ENCODE assay signal across 11 mouse cellular contexts in genomic region chr12:108240401-108240890, GRCm38 (mm10). TPM values are rescaled to one million over a fixed set of nuclear protein-coding genes. Genes with fewer than 3 reads are reported as not detected.
A peak's percentile ranks its signal among the peaks of the same experiment; 100 is the strongest.
DNase-seq lines count a peak whose midpoint lies in the region; ATAC-seq and TF ChIP-seq lines count a peak whose summit lies in the region.
"Had no signal": no experiment of that assay in that cellular context is flagged by ENCODE, and none has a peak within 500 bp of the region (broad histone marks: within the 10 kb centered on the region; RNA-seq: fewer than 3 reads in every experiment).

No protein-coding gene starts in this region.

- H3K36me3 ChIP-seq in intestine, embryonic 15.5 days, result no peaks in the 10 kb centered on the region
- H3K36me3 ChIP-seq in intestine, embryonic 16.5 days (ENCODE audit: control insufficient read depth, insufficient read depth, low read length), result no peaks in the 10 kb centered on the region
- H3K36me3 ChIP-seq in hindbrain, embryonic 11.5 days (ENCODE audit: control insufficient read depth, insufficient read depth, low read length), result no peaks in the 10 kb centered on the region
- no peaks in the 10 kb centered on the region for H3K36me3 ChIP-seq in midbrain, embryonic 11.5 days (ENCODE audit: control insufficient read depth, insufficient read depth, low read length)
- no peaks in the 10 kb centered on the region for H3K36me3 ChIP-seq in stomach, postnatal 0 days (ENCODE audit: control insufficient read depth, insufficient read depth, low read length)
- H3K36me3 ChIP-seq: liver, embryonic 15.5 days had no signal

- no peaks in the 10 kb centered on the region for H3K27me3 ChIP-seq in intestine, embryonic 15.5 days (replicated peaks)
- H3K27me3 ChIP-seq in intestine, embryonic 16.5 days (replicated peaks; ENCODE audit: control insufficient read depth, insufficient read depth, low read length), result no peaks in the 10 kb centered on the region
- no peaks in the 10 kb centered on the region for H3K27me3 ChIP-seq in hindbrain, embryonic 11.5 days (ENCODE audit: control insufficient read depth, insufficient read depth, low read length)
- H3K27me3 ChIP-seq in midbrain, embryonic 11.5 days (ENCODE audit: control insufficient read depth, insufficient read depth, low read length), result no peaks in the 10 kb centered on the region
- no peaks in the 10 kb centered on the region for H3K27me3 ChIP-seq in stomach, postnatal 0 days (ENCODE audit: control insufficient read depth, insufficient read depth, low read length)
- H3K27me3 ChIP-seq: liver, embryonic 15.5 days had no signal

- 65% methylated on average over 13 of the region's 13 CpGs for WGBS in intestine, embryonic 15.5 days
- WGBS in intestine, embryonic 16.5 days, result 69% methylated on average over 13 of the region's 13 CpGs
- WGBS in hindbrain, embryonic 11.5 days, result 61% methylated on average over 13 of the region's 13 CpGs
- 71% methylated on average over 13 of the region's 13 CpGs for WGBS in midbrain, embryonic 11.5 days
- WGBS in stomach, postnatal 0 days, result 71% methylated on average over 13 of the region's 13 CpGs

- DNase-seq in hindbrain, embryonic 11.5 days (ENCODE audit: low spot score), result peak; percentile 46
- peak; percentile 92 for DNase-seq in midbrain, embryonic 11.5 days (ENCODE audit: low spot score, missing footprints)
- DNase-seq in stomach, postnatal 0 days (ENCODE audit: low spot score), result no peak
- no peak for DNase-seq in gastrocnemius, postnatal 14 days
- DNase-seq in heart, postnatal 4 days, result no peak
- DNase-seq: thymus, postnatal 4 days had no signal

- no peaks in the 10 kb centered on the region for H3K9me3 ChIP-seq in intestine, embryonic 15.5 days
- H3K9me3 ChIP-seq in intestine, embryonic 16.5 days (ENCODE audit: control insufficient read depth, low read length), result no peaks in the 10 kb centered on the region
- no peaks in the 10 kb centered on the region for H3K9me3 ChIP-seq in hindbrain, embryonic 11.5 days (ENCODE audit: control insufficient read depth, low read length)
- no peaks in the 10 kb centered on the region for H3K9me3 ChIP-seq in midbrain, embryonic 11.5 days (ENCODE audit: control insufficient read depth, low read length)
- no peaks in the 10 kb centered on the region for H3K9me3 ChIP-seq in stomach, postnatal 0 days (ENCODE audit: control insufficient read depth, low read length)
- H3K9me3 ChIP-seq: liver, embryonic 15.5 days had no signal

- no peak overlapping the region for H3K4me3 ChIP-seq in intestine, embryonic 15.5 days (replicated peaks)
- no peak overlapping the region for H3K4me3 ChIP-seq in intestine, embryonic 16.5 days (ENCODE audit: low read length)
- no peak overlapping the region for H3K4me3 ChIP-seq in hindbrain, embryonic 11.5 days (ENCODE audit: low read depth, low read length)
- no peak overlapping the region for H3K4me3 ChIP-seq in midbrain, embryonic 11.5 days (ENCODE audit: low read depth, low read length)
- H3K4me3 ChIP-seq in stomach, postnatal 0 days (ENCODE audit: low read depth, low read length), result no peak overlapping the region
- H3K4me3 ChIP-seq: erythroblast, embryonic 14.5 days; liver, embryonic 15.5 days had no signal

- intact Hi-C loops in gastrocnemius, postnatal 14 days (cut with DNase I; ENCODE audit: low total_unique reads), result no loop called here

- ATAC-seq in intestine, embryonic 15.5 days, result no peak
- ATAC-seq in intestine, embryonic 16.5 days, result no peak
- ATAC-seq in hindbrain, embryonic 11.5 days (ENCODE audit: low FRiP score), result no peak
- 0 out of 2 replicates have a peak, but pooled peaks have one; percentile 8 for ATAC-seq in midbrain, embryonic 11.5 days (ENCODE audit: low FRiP score)
- ATAC-seq in stomach, postnatal 0 days (ENCODE audit: low FRiP score, low TSS enrichment), result no peak
- no peak for ATAC-seq in erythroid progenitor cell, adult 5-6 weeks (replicated peaks; ENCODE audit: low FRiP score, poor library complexity, severe bottlenecking)

- H3K4me2 ChIP-seq in intestine, embryonic 15.5 days (replicated peaks), result no peak overlapping the region
- no peak overlapping the region for H3K4me2 ChIP-seq in intestine, embryonic 16.5 days (ENCODE audit: low read depth, low read length)
- peak overlapping the region; percentile 31 for H3K4me2 ChIP-seq in hindbrain, embryonic 11.5 days (replicated peaks; ENCODE audit: low read depth, low read length)
- H3K4me2 ChIP-seq in midbrain, embryonic 11.5 days, result peak overlapping the region; percentile 25
- no peak overlapping the region for H3K4me2 ChIP-seq in stomach, postnatal 0 days (replicated peaks; ENCODE audit: low read depth)
- H3K4me2 ChIP-seq: liver, embryonic 15.5 days had no signal

- no peak overlapping the region for H3K9ac ChIP-seq in intestine, embryonic 15.5 days
- H3K9ac ChIP-seq in intestine, embryonic 16.5 days (ENCODE audit: low read depth, low read length), result no peak overlapping the region
- H3K9ac ChIP-seq in hindbrain, embryonic 11.5 days (ENCODE audit: low read depth, low read length), result peak overlapping the region; percentile 52
- peak overlapping the region; percentile 53 for H3K9ac ChIP-seq in midbrain, embryonic 11.5 days (ENCODE audit: low read length)
- no peak overlapping the region for H3K9ac ChIP-seq in stomach, postnatal 0 days (ENCODE audit: low read length)
- H3K9ac ChIP-seq: liver, embryonic 15.5 days had no signal

- TF ChIP-seq EP300 in stomach, postnatal 0 days (optimal IDR thresholded peaks at IDR 0.05), result no peak

- H3K4me1 ChIP-seq in intestine, embryonic 15.5 days (replicated peaks), result peaks cover 73% of the 10 kb centered on the region
- peaks cover 83% of the 10 kb centered on the region for H3K4me1 ChIP-seq in intestine, embryonic 16.5 days (ENCODE audit: control insufficient read depth, insufficient read depth, low read length)
- peaks cover 71% of the 10 kb centered on the region for H3K4me1 ChIP-seq in hindbrain, embryonic 11.5 days (replicated peaks; ENCODE audit: control insufficient read depth, insufficient read depth, low read length)
- H3K4me1 ChIP-seq in midbrain, embryonic 11.5 days (ENCODE audit: control insufficient read depth, insufficient read depth, low read length), result peaks cover 74% of the 10 kb centered on the region
- H3K4me1 ChIP-seq in stomach, postnatal 0 days (replicated peaks; ENCODE audit: control insufficient read depth, insufficient read depth), result peaks cover 12% of the 10 kb centered on the region

- no peak for TF ChIP-seq CTCF in stomach, postnatal 0 days (IDR thresholded peaks at IDR 0.05; ENCODE audit: low read depth)

- H3K27ac ChIP-seq in intestine, embryonic 15.5 days, result 0 out of 2 replicates have a peak overlapping the region, but pooled peaks have one; percentile 29
- H3K27ac ChIP-seq in intestine, embryonic 16.5 days (ENCODE audit: low read length), result no peak overlapping the region
- peak overlapping the region; percentile 93 for H3K27ac ChIP-seq in hindbrain, embryonic 11.5 days (ENCODE audit: low read depth, low read length)
- H3K27ac ChIP-seq in midbrain, embryonic 11.5 days (ENCODE audit: low read depth, low read length), result peak overlapping the region; percentile 89
- 0 out of 2 replicates have a peak overlapping the region, but pooled peaks have one; percentile 24 for H3K27ac ChIP-seq in stomach, postnatal 0 days (replicated peaks)
- H3K27ac ChIP-seq: liver, embryonic 15.5 days had no signal

RNA-seq across cellular contexts. Expression of gene Ccdc85c, which starts 34.8 kb away (rescaled TPM):
- 8.7 and 9.3 TPM in 2 replicates for polyA plus RNA-seq in intestine, embryonic 15.5 days (2015; fragmentation: Nextera tagmentation; extraction: Ambion mirVana)
- 4.8 and 7.1 TPM in 2 replicates for polyA plus RNA-seq in intestine, embryonic 16.5 days (2015; fragmentation: Nextera tagmentation; extraction: Ambion mirVana)
- 17.2 and 17.8 TPM in 2 replicates for polyA plus RNA-seq in hindbrain, embryonic 11.5 days (2014; fragmentation: Nextera tagmentation; extraction: Ambion mirVana)
- 19.2 and 20.4 TPM in 2 replicates for polyA plus RNA-seq in midbrain, embryonic 11.5 days (2014; fragmentation: Nextera tagmentation; extraction: Ambion mirVana)
- polyA plus RNA-seq in stomach, postnatal 0 days (2015; fragmentation: Nextera tagmentation; extraction: Ambion mirVana), result 6.7 and 7.0 TPM in 2 replicates
- total RNA-seq in gastrocnemius, postnatal 14 days (2021), result 1 to 10 TPM; 5.4 to 5.7 TPM
- total RNA-seq in erythroid progenitor cell, adult 5-6 weeks (2015; ENCODE audit: low replicate concordance), result not detected in 2 replicates
- 0.64 and 6.3 TPM in 2 replicates for total RNA-seq in erythroid progenitor cell, adult 5-6 weeks (2017; ENCODE audit: low replicate concordance)
- total RNA-seq in heart, postnatal 4 days (2021), result 10 to 100 TPM; 35.2 to 37.2 TPM

Comparison
In these comparisons a context has a peak if more than half of its experiments do, and no peak if none do; other contexts are left out.
1. H3K4me2 ChIP-seq: peak in hindbrain, embryonic 11.5 days (single experiment) and midbrain, embryonic 11.5 days (single experiment); none in intestine, embryonic 15.5 days (single experiment), intestine, embryonic 16.5 days (single experiment) and stomach, postnatal 0 days (single experiment).
2. H3K9ac ChIP-seq: peak in hindbrain, embryonic 11.5 days (single experiment) and midbrain, embryonic 11.5 days (single experiment); none in intestine, embryonic 15.5 days (single experiment), intestine, embryonic 16.5 days (single experiment) and stomach, postnatal 0 days (single experiment).
3. DNase-seq: peak in hindbrain, embryonic 11.5 days (single experiment) and midbrain, embryonic 11.5 days (single experiment); none in stomach, postnatal 0 days (single experiment), gastrocnemius, postnatal 14 days (single experiment) and heart, postnatal 4 days (single experiment).